Mouse (Mus musculus): ENCODE measurements around the gene Vdac2. TPM values are rescaled to one million over a fixed set of nuclear protein-coding genes. Genes with fewer than 3 reads are reported as not detected.

Vdac2 gene
- polyA plus RNA-seq, 1 experiment from 2014 or later: 221 TPM

- H3K27me3 ChIP-seq: no peaks in the 10 kb centered on the region
- H3K4me3 ChIP-seq (replicated peaks): no peak overlapping the region
- no peaks in the 10 kb centered on the region for H3K4me1 ChIP-seq
- WGBS: 31% methylated on average over 4 of the region's 4 CpGs
- H3K27ac ChIP-seq (replicated peaks): no peak overlapping the region
- H3K9me3 ChIP-seq (replicated peaks): no peaks in the 10 kb centered on the region
- ATAC-seq (ENCODE audit: insufficient number of reproducible peaks, low FRiP score, low TSS enrichment, low read depth): no peak
- H3K36me3 ChIP-seq: no peaks in the 10 kb centered on the region
- H3K4me2 ChIP-seq (replicated peaks): no peak overlapping the region
- H3K9ac ChIP-seq: no peak overlapping the region
Measured at GRCm38 (mm10) chr14:21817453-21817852, 7.6 kb upstream of the Vdac2 start.

- Histone ChIP-seq H3K9me3 (replicated peaks) (no peaks in the 10 kb centered on the region), H3K4me2 (replicated peaks) (no peak overlapping the region), H3K27me3 (no peaks in the 10 kb centered on the region), H3K4me1 (0 out of 2 replicates have a peak, but pooled peaks cover 7% of the 10 kb centered on the region), H3K9ac (no peak overlapping the region), H3K36me3 (no peaks in the 10 kb centered on the region), H3K27ac (replicated peaks) (no peak overlapping the region), H3K4me3 (replicated peaks) (no peak overlapping the region)
- 85% methylated on average over 4 of the region's 4 CpGs for WGBS
- ATAC-seq (ENCODE audit: insufficient number of reproducible peaks, low FRiP score, low TSS enrichment, low read depth): 0 out of 2 replicates have a peak, but pooled peaks have one; percentile 57
Measured at GRCm38 (mm10) chr14:21820880-21821505, 4.0 kb upstream of the Vdac2 start.

- H3K27ac ChIP-seq (replicated peaks): no peak overlapping the region
- H3K4me1 ChIP-seq: 0 out of 2 replicates have a peak, but pooled peaks cover 7% of the 10 kb centered on the region
- no peaks in the 10 kb centered on the region for H3K27me3 ChIP-seq
- H3K9me3 ChIP-seq (replicated peaks): no peaks in the 10 kb centered on the region
- ATAC-seq (ENCODE audit: insufficient number of reproducible peaks, low FRiP score, low TSS enrichment, low read depth): no peak
- H3K4me2 ChIP-seq (replicated peaks): no peak overlapping the region
- 72% methylated on average over 7 of the region's 7 CpGs for WGBS
- no peak overlapping the region for H3K4me3 ChIP-seq (replicated peaks)
- H3K9ac ChIP-seq: no peak overlapping the region
- H3K36me3 ChIP-seq: no peaks in the 10 kb centered on the region
Measured at GRCm38 (mm10) chr14:21822307-21822706, 2.7 kb upstream of the Vdac2 start.

GRCm38 (mm10) chr14:21822795-21823374 is 2.2 kb upstream of the Vdac2 start:
- Histone ChIP-seq H3K4me2 (replicated peaks) (no peak overlapping the region), H3K9me3 (replicated peaks) (no peaks in the 10 kb centered on the region), H3K27me3 (no peaks in the 10 kb centered on the region), H3K9ac (no peak overlapping the region), H3K4me1 (0 out of 2 replicates have a peak, but pooled peaks cover 7% of the 10 kb centered on the region), H3K27ac (replicated peaks) (peak overlapping the region; percentile 58), H3K36me3 (no peaks in the 10 kb centered on the region), H3K4me3 (replicated peaks) (no peak overlapping the region)
- WGBS: 67% methylated on average over 7 of the region's 7 CpGs
- no peak for ATAC-seq (ENCODE audit: insufficient number of reproducible peaks, low FRiP score, low TSS enrichment, low read depth)

GRCm38 (mm10) chr14:21823897-21824296 is 1.1 kb upstream of the Vdac2 start:
- Histone ChIP-seq H3K36me3 (no peaks in the 10 kb centered on the region), H3K27ac (replicated peaks) (no peak overlapping the region), H3K9me3 (replicated peaks) (no peaks in the 10 kb centered on the region), H3K4me3 (replicated peaks) (no peak overlapping the region), H3K27me3 (no peaks in the 10 kb centered on the region), H3K4me1 (0 out of 2 replicates have a peak, but pooled peaks cover 7% of the 10 kb centered on the region), H3K9ac (no peak overlapping the region), H3K4me2 (replicated peaks) (no peak overlapping the region)
- WGBS: 67% methylated on average over 7 of the region's 7 CpGs
- no peak for ATAC-seq (ENCODE audit: insufficient number of reproducible peaks, low FRiP score, low TSS enrichment, low read depth)

- Histone ChIP-seq H3K27ac (replicated peaks) (no peak overlapping the region), H3K9me3 (replicated peaks) (no peaks in the 10 kb centered on the region), H3K4me1 (peaks cover 14% of the 10 kb centered on the region), H3K4me3 (replicated peaks) (no peak overlapping the region), H3K4me2 (replicated peaks) (no peak overlapping the region), H3K9ac (no peak overlapping the region), H3K27me3 (no peaks in the 10 kb centered on the region), H3K36me3 (no peaks in the 10 kb centered on the region)
- WGBS: 83% methylated on average over 9 of the region's 9 CpGs
- ATAC-seq (ENCODE audit: insufficient number of reproducible peaks, low FRiP score, low TSS enrichment, low read depth): no peak
Measured at GRCm38 (mm10) chr14:21825786-21826491, 901 bp downstream of the Vdac2 start.

GRCm38 (mm10) chr14:21830876-21831767 is 6.1 kb downstream of the Vdac2 start:
- Histone ChIP-seq H3K4me3 (replicated peaks) (peak overlapping the region; percentile 72), H3K9me3 (replicated peaks) (no peaks in the 10 kb centered on the region), H3K4me2 (replicated peaks) (peak overlapping the region; percentile 77), H3K27ac (replicated peaks) (peak overlapping the region; percentile 96), H3K27me3 (no peaks in the 10 kb centered on the region), H3K4me1 (peaks cover 29% of the 10 kb centered on the region), H3K36me3 (peaks cover 17% of the 10 kb centered on the region), H3K9ac (peak overlapping the region; percentile 91)
- under 1% methylated on average over 73 of the region's 73 CpGs for WGBS
- peak; percentile 98 for ATAC-seq (ENCODE audit: insufficient number of reproducible peaks, low FRiP score, low TSS enrichment, low read depth)

- H3K9ac ChIP-seq: peak overlapping the region; percentile 91
Measured at GRCm38 (mm10) chr14:21831830-21832403, 6.9 kb downstream of the Vdac2 start.

GRCm38 (mm10) chr14:21838336-21839017 is 13.4 kb downstream of the Vdac2 start:
- ATAC-seq (ENCODE audit: insufficient number of reproducible peaks, low FRiP score, low TSS enrichment, low read depth): no peak
- H3K4me2 ChIP-seq (replicated peaks): no peak overlapping the region
- H3K9ac ChIP-seq: no peak overlapping the region
- no peaks in the 10 kb centered on the region for H3K9me3 ChIP-seq (replicated peaks)
- peaks cover 87% of the 10 kb centered on the region for H3K36me3 ChIP-seq
- 78% methylated on average over 8 of the region's 8 CpGs for WGBS
- no peaks in the 10 kb centered on the region for H3K27me3 ChIP-seq
- peaks cover 8% of the 10 kb centered on the region; the same call in 1 of the 2 replicates for H3K4me1 ChIP-seq
- no peak overlapping the region for H3K4me3 ChIP-seq (replicated peaks)
- H3K27ac ChIP-seq (replicated peaks): no peak overlapping the region

More at GRCm38 (mm10) chr14:21831830-21832403, 6.9 kb downstream of the Vdac2 start:
- H3K4me3 ChIP-seq (replicated peaks): peak overlapping the region; percentile 72
- ATAC-seq (ENCODE audit: insufficient number of reproducible peaks, low FRiP score, low TSS enrichment, low read depth): no peak
- under 1% methylated on average over 28 of the region's 28 CpGs for WGBS
- peak overlapping the region; percentile 96 for H3K27ac ChIP-seq (replicated peaks)
- H3K4me2 ChIP-seq (replicated peaks): peak overlapping the region; percentile 77
- H3K27me3 ChIP-seq: no peaks in the 10 kb centered on the region
- H3K4me1 ChIP-seq: peaks cover 29% of the 10 kb centered on the region
- no peaks in the 10 kb centered on the region for H3K9me3 ChIP-seq (replicated peaks)
- peaks cover 22% of the 10 kb centered on the region for H3K36me3 ChIP-seq

All from embryonic facial prominence, embryonic 15.5 days (tissue).